Mouse (Mus musculus): ENCODE data around the gene Pawr. TPM values are rescaled to one million over a fixed set of nuclear protein-coding genes. Genes with fewer than 3 reads are reported as not detected.
A peak's percentile ranks its signal among the peaks of the same experiment; 100 is the strongest.

Pawr gene
- polyA plus RNA-seq, 1 experiment from 2014 or later: 12.8 TPM

GRCm38 (mm10) chr10:108446041-108446931, 114.4 kb downstream of the Pawr start:
- no peaks in the 10 kb centered on the region for H3K36me3 ChIP-seq (ENCODE audit: control insufficient read depth, insufficient read depth, low read length)
- WGBS: 8% methylated on average over 24 of the region's 24 CpGs
- H3K4me3 ChIP-seq (ENCODE audit: low read depth, low read length): peak overlapping the region; percentile 42
- H3K9me3 ChIP-seq (ENCODE audit: control insufficient read depth, low read length): no peaks in the 10 kb centered on the region
- H3K4me1 ChIP-seq (replicated peaks; ENCODE audit: control insufficient read depth, insufficient read depth, low read length): peaks cover 13% of the 10 kb centered on the region; the same call in 1 of the 2 replicates
- H3K4me2 ChIP-seq: peak overlapping the region; percentile 62
- ATAC-seq (replicated peaks; ENCODE audit: low FRiP score) (peak; percentile 72), DNase-seq (ENCODE audit: low spot score) (peak; percentile 61)
- H3K27ac ChIP-seq (ENCODE audit: low read depth, low read length): no peak overlapping the region
- H3K27me3 ChIP-seq (replicated peaks; ENCODE audit: control insufficient read depth, insufficient read depth, low read length): no peaks in the 10 kb centered on the region
- peak overlapping the region; percentile 52; the same call in 1 of the 2 replicates for H3K9ac ChIP-seq (ENCODE audit: low read depth, low read length)

- no peak overlapping the region for H3K9ac ChIP-seq (ENCODE audit: low read depth, low read length)
- no peaks in the 10 kb centered on the region for H3K36me3 ChIP-seq (ENCODE audit: control insufficient read depth, insufficient read depth, low read length)
- H3K4me1 ChIP-seq (replicated peaks; ENCODE audit: control insufficient read depth, insufficient read depth, low read length): peaks cover 13% of the 10 kb centered on the region; the same call in 1 of the 2 replicates
- peak overlapping the region; percentile 62 for H3K4me2 ChIP-seq
- 39% methylated on average over 10 of the region's 10 CpGs for WGBS
- ATAC-seq (replicated peaks; ENCODE audit: low FRiP score): peak; percentile 35; the same call in 1 of the 2 replicates
- H3K27ac ChIP-seq (ENCODE audit: low read depth, low read length): no peak overlapping the region
- H3K9me3 ChIP-seq (ENCODE audit: control insufficient read depth, low read length): no peaks in the 10 kb centered on the region
- DNase-seq (ENCODE audit: low spot score): no peak
- H3K4me3 ChIP-seq (ENCODE audit: low read depth, low read length): 0 out of 2 replicates have a peak overlapping the region, but pooled peaks have one; percentile 42
- no peaks in the 10 kb centered on the region for H3K27me3 ChIP-seq (replicated peaks; ENCODE audit: control insufficient read depth, insufficient read depth, low read length)
These were observed 115.3 kb downstream of the Pawr start for GRCm38 (mm10) chr10:108447211-108447610.

GRCm38 (mm10) chr10:108448421-108448820, 116.5 kb downstream of the Pawr start:
- Histone ChIP-seq H3K9ac (ENCODE audit: low read depth, low read length) (no peak overlapping the region), H3K4me1 (replicated peaks; ENCODE audit: control insufficient read depth, insufficient read depth, low read length) (peaks cover 13% of the 10 kb centered on the region; the same call in 1 of the 2 replicates), H3K9me3 (ENCODE audit: control insufficient read depth, low read length) (no peaks in the 10 kb centered on the region), H3K36me3 (ENCODE audit: control insufficient read depth, insufficient read depth, low read length) (no peaks in the 10 kb centered on the region), H3K27ac (ENCODE audit: low read depth, low read length) (no peak overlapping the region), H3K4me3 (ENCODE audit: low read depth, low read length) (no peak overlapping the region), H3K27me3 (replicated peaks; ENCODE audit: control insufficient read depth, insufficient read depth, low read length) (no peaks in the 10 kb centered on the region), H3K4me2 (no peak overlapping the region)
- no peak for ATAC-seq (replicated peaks; ENCODE audit: low FRiP score)
- DNase-seq (ENCODE audit: low spot score): no peak
- WGBS: 79% methylated on average over 11 of the region's 11 CpGs

- Histone ChIP-seq H3K4me2 (no peak overlapping the region), H3K27ac (ENCODE audit: low read depth, low read length) (no peak overlapping the region), H3K36me3 (ENCODE audit: control insufficient read depth, insufficient read depth, low read length) (no peaks in the 10 kb centered on the region), H3K27me3 (replicated peaks; ENCODE audit: control insufficient read depth, insufficient read depth, low read length) (no peaks in the 10 kb centered on the region), H3K9me3 (ENCODE audit: control insufficient read depth, low read length) (no peaks in the 10 kb centered on the region), H3K4me1 (replicated peaks; ENCODE audit: control insufficient read depth, insufficient read depth, low read length) (peaks cover 14% of the 10 kb centered on the region), H3K4me3 (ENCODE audit: low read depth, low read length) (no peak overlapping the region), H3K9ac (ENCODE audit: low read depth, low read length) (no peak overlapping the region)
- no peak for ATAC-seq (replicated peaks; ENCODE audit: low FRiP score)
- no peak for DNase-seq (ENCODE audit: low spot score)
- WGBS: 88% methylated on average over 4 of the region's 4 CpGs
These were observed 118.5 kb downstream of the Pawr start for GRCm38 (mm10) chr10:108450401-108450800.

- ATAC-seq (replicated peaks; ENCODE audit: low FRiP score) (no peak), DNase-seq (ENCODE audit: low spot score) (no peak)
- Histone ChIP-seq H3K4me2 (no peak overlapping the region), H3K36me3 (ENCODE audit: control insufficient read depth, insufficient read depth, low read length) (no peaks in the 10 kb centered on the region), H3K9me3 (ENCODE audit: control insufficient read depth, low read length) (no peaks in the 10 kb centered on the region), H3K4me3 (ENCODE audit: low read depth, low read length) (no peak overlapping the region), H3K9ac (ENCODE audit: low read depth, low read length) (no peak overlapping the region), H3K4me1 (replicated peaks; ENCODE audit: control insufficient read depth, insufficient read depth, low read length) (peaks cover 13% of the 10 kb centered on the region), H3K27ac (ENCODE audit: low read depth, low read length) (no peak overlapping the region), H3K27me3 (replicated peaks; ENCODE audit: control insufficient read depth, insufficient read depth, low read length) (no peaks in the 10 kb centered on the region)
- 79% methylated on average over 8 of the region's 8 CpGs for WGBS
These were observed 119.6 kb downstream of the Pawr start for GRCm38 (mm10) chr10:108451516-108451915.

- Histone ChIP-seq H3K27ac (ENCODE audit: low read depth, low read length) (no peak overlapping the region), H3K4me3 (ENCODE audit: low read depth, low read length) (no peak overlapping the region), H3K4me1 (replicated peaks; ENCODE audit: control insufficient read depth, insufficient read depth, low read length) (peaks cover 7% of the 10 kb centered on the region), H3K4me2 (no peak overlapping the region), H3K9me3 (ENCODE audit: control insufficient read depth, low read length) (no peaks in the 10 kb centered on the region), H3K27me3 (replicated peaks; ENCODE audit: control insufficient read depth, insufficient read depth, low read length) (no peaks in the 10 kb centered on the region), H3K36me3 (ENCODE audit: control insufficient read depth, insufficient read depth, low read length) (no peaks in the 10 kb centered on the region), H3K9ac (ENCODE audit: low read depth, low read length) (no peak overlapping the region)
- WGBS: 93% methylated on average over 9 of the region's 9 CpGs
- no peak for ATAC-seq (replicated peaks; ENCODE audit: low FRiP score)
- DNase-seq (ENCODE audit: low spot score): no peak
These were observed 120.5 kb downstream of the Pawr start for GRCm38 (mm10) chr10:108452421-108452820.

- Histone ChIP-seq H3K9me3 (ENCODE audit: control insufficient read depth, low read length) (no peaks in the 10 kb centered on the region), H3K4me2 (no peak overlapping the region), H3K4me1 (replicated peaks; ENCODE audit: control insufficient read depth, insufficient read depth, low read length) (peaks cover 5% of the 10 kb centered on the region), H3K27me3 (replicated peaks; ENCODE audit: control insufficient read depth, insufficient read depth, low read length) (no peaks in the 10 kb centered on the region), H3K27ac (ENCODE audit: low read depth, low read length) (no peak overlapping the region), H3K36me3 (ENCODE audit: control insufficient read depth, insufficient read depth, low read length) (no peaks in the 10 kb centered on the region), H3K9ac (ENCODE audit: low read depth, low read length) (no peak overlapping the region), H3K4me3 (ENCODE audit: low read depth, low read length) (no peak overlapping the region)
- ATAC-seq (replicated peaks; ENCODE audit: low FRiP score) (no peak; the same call in 1 of the 2 replicates), DNase-seq (ENCODE audit: low spot score) (no peak)
- 67% methylated on average over 2 of the region's 2 CpGs for WGBS
These were observed 121.6 kb downstream of the Pawr start for GRCm38 (mm10) chr10:108453561-108453960.

GRCm38 (mm10) chr10:108454691-108455117, 122.8 kb downstream of the Pawr start:
- H3K9ac ChIP-seq (ENCODE audit: low read depth, low read length): no peak overlapping the region
- H3K4me2 ChIP-seq: 0 out of 2 replicates have a peak overlapping the region, but pooled peaks have one; percentile 6
- no peak overlapping the region for H3K4me3 ChIP-seq (ENCODE audit: low read depth, low read length)
- 48% methylated on average over 11 of the region's 11 CpGs for WGBS
- H3K4me1 ChIP-seq (replicated peaks; ENCODE audit: control insufficient read depth, insufficient read depth, low read length): peaks cover 5% of the 10 kb centered on the region
- H3K36me3 ChIP-seq (ENCODE audit: control insufficient read depth, insufficient read depth, low read length): no peaks in the 10 kb centered on the region
- no peak overlapping the region for H3K27ac ChIP-seq (ENCODE audit: low read depth, low read length)
- H3K9me3 ChIP-seq (ENCODE audit: control insufficient read depth, low read length): no peaks in the 10 kb centered on the region
- DNase-seq (ENCODE audit: low spot score): no peak
- no peaks in the 10 kb centered on the region for H3K27me3 ChIP-seq (replicated peaks; ENCODE audit: control insufficient read depth, insufficient read depth, low read length)
- peak; percentile 35 for ATAC-seq (replicated peaks; ENCODE audit: low FRiP score)

Data from liver, embryonic 11.5 days (tissue).